Mouse (Mus musculus) MEL (cell line): ENCODE data around the gene Ccnb2.
"Not testable (repeated sequence)": the region's sequence is repeated elsewhere in the genome, so short reads cannot be mapped to it uniquely, and the experiment has no call there.

Experiments
- CTCF ChIP-seq, 3 experiments: IDR thresholded peaks in 2 of 3; conservative IDR thresholded peaks in 1 of 3; 2 replicates each; pipeline ENCODE4 v1.5.1; 2011 to 2012; ENCODE audit warnings: low read length in 3 of 3, low read depth in 2 of 3, mild to moderate bottlenecking in 2 of 3, improper control_type of control experiment in 1 of 3, inconsistent platforms in 1 of 3, mixed read lengths in 1 of 3, moderate library complexity in 1 of 3; ENCODE audit not compliant: control insufficient read depth in 1 of 3, insufficient read depth in 1 of 3, poor library complexity in 1 of 3, severe bottlenecking in 1 of 3
- GATA1 ChIP-seq: IDR thresholded peaks from 2 replicates; pipeline ENCODE4 v1.6.1; 2011; ENCODE audit warnings: low read depth, low read length, improper control_type of control experiment
- HCFC1 ChIP-seq: IDR thresholded peaks from 2 replicates; pipeline ENCODE4 v1.6.1; 2012; ENCODE audit warnings: low read depth, mild to moderate bottlenecking, inconsistent platforms, low read length, improper control_type of control experiment, moderate library complexity
- JUND ChIP-seq: IDR thresholded peaks from 2 replicates; pipeline ENCODE4 v1.6.1; 2011; ENCODE audit warnings: low read depth, mild to moderate bottlenecking, improper control_type of control experiment, low read length
- MEF2A ChIP-seq: IDR thresholded peaks from 2 replicates; pipeline ENCODE4 v1.6.1; 2014; ENCODE audit warnings: low read depth, mild to moderate bottlenecking, inconsistent platforms, low read length, improper control_type of control experiment; ENCODE audit not compliant: poor library complexity, insufficient replicate concordance, severe bottlenecking; ENCODE audit errors: extremely low read depth
- POLR2A ChIP-seq, 2 experiments: IDR thresholded peaks; 2 replicates each; pipeline ENCODE4 v1.6.1; 2011 to 2012; ENCODE audit warnings: low read length in 2 of 2, mild to moderate bottlenecking in 2 of 2, control low read depth in 1 of 2, improper control_type of control experiment in 1 of 2, low read depth in 1 of 2, moderate library complexity in 1 of 2; ENCODE audit not compliant: control insufficient read depth in 1 of 2, insufficient read depth in 1 of 2, poor library complexity in 1 of 2
- RAD21 ChIP-seq: IDR thresholded peaks from 2 replicates; pipeline ENCODE4 v1.6.1; 2011; ENCODE audit warnings: mild to moderate bottlenecking, low read depth, low read length, improper control_type of control experiment
- SMC3 ChIP-seq: IDR thresholded peaks from 2 replicates; pipeline ENCODE4 v1.6.1; 2011; ENCODE audit warnings: low read depth, low read length, improper control_type of control experiment
- TAL1 ChIP-seq: IDR thresholded peaks from 2 replicates; pipeline ENCODE4 v1.6.1; 2012; ENCODE audit warnings: mild to moderate bottlenecking, inconsistent platforms, low read length, moderate library complexity, mixed read lengths
- TCF12 ChIP-seq: IDR thresholded peaks from 2 replicates; pipeline ENCODE4 v1.6.1; 2014; ENCODE audit warnings: low read depth, mild to moderate bottlenecking, inconsistent platforms, low read length, improper control_type of control experiment, moderate library complexity
- USF1 ChIP-seq: IDR thresholded peaks from 2 replicates; pipeline ENCODE4 v1.6.1; 2014; ENCODE audit warnings: low read depth, mild to moderate bottlenecking, inconsistent platforms, low read length, improper control_type of control experiment, moderate library complexity

DNA sequence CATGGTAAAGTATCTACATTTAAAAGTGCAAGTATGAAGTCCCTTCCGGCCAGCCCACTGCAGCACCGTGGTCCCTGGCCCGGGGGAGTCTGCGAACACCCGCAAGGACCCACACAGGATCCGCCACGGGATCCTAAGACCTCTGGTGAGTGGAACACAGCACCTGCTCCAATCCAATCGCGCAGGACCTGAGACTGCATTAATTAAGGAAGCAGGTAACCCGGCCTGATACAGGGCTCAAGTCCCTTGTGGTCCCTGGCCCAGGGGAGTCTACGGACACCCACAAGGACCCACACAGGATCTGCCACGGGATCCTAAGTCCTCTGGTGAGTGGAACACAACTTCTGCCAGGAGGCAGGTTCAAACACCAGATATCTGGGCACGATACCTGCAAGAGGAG is 41.7 kb upstream of the Ccnb2 start:
- TF ChIP-seq MEF2A; CTCF (IDR thresholded peaks at IDR 0.05 in 2 of 3, conservative IDR thresholded peaks at IDR 0.05 in 1 of 3; ENCODE audit: control insufficient read depth in 1 of 3, insufficient read depth in 1 of 3, low read depth in 2 of 3, low read length in 3 of 3, poor library complexity in 1 of 3, severe bottlenecking in 1 of 3); GATA1; TAL1; RAD21; POLR2A (IDR thresholded peaks at IDR 0.05; ENCODE audit: control insufficient read depth in 1 of 2, insufficient read depth in 1 of 2, low read depth in 1 of 2, low read length in 2 of 2, poor library complexity in 1 of 2); HCFC1; TCF12; USF1; JUND; SMC3: not testable (repeated sequence)
